Mouse (Mus musculus) forebrain, embryonic 15.5 days (tissue): Measurements from ENCODE around the gene Cacna1b. TPM values are rescaled to one million over a fixed set of nuclear protein-coding genes. Genes with fewer than 3 reads are reported as not detected.
A peak's percentile ranks its signal among the peaks of the same experiment; 100 is the strongest.

Experiments used
- ATAC-seq: fragments of 200-750 bp; cut with Nextera tagmentation; replicated peaks from 2 replicates; pipeline ENCODE4 v1.8.0; 2017; ENCODE audit warnings: mild to moderate bottlenecking, moderate TSS enrichment, moderate library complexity
- H3K27ac ChIP-seq: fragments of 300-500 bp; sonication (generic); replicated peaks from 2 replicates; pipeline ENCODE4 v1.5.1; 2015; ENCODE audit warnings: mild to moderate bottlenecking, inconsistent platforms
- H3K27me3 ChIP-seq: fragments of 300-500 bp; sonication (generic); 2 replicates; pipeline ENCODE4 v1.6.1; 2015; ENCODE audit warnings: inconsistent platforms
- H3K36me3 ChIP-seq: fragments of 300-500 bp; sonication (generic); 2 replicates; pipeline ENCODE4 v1.6.1; 2015; ENCODE audit warnings: mild to moderate bottlenecking, inconsistent platforms
- H3K4me1 ChIP-seq: fragments of 300-500 bp; sonication (generic); 2 replicates; pipeline ENCODE4 v1.6.1; 2015; ENCODE audit warnings: inconsistent platforms
- H3K4me2 ChIP-seq: fragments of 300-500 bp; sonication (generic); replicated peaks from 2 replicates; pipeline ENCODE4 v1.6.1; 2015; ENCODE audit warnings: mild to moderate bottlenecking, inconsistent platforms
- H3K4me3 ChIP-seq: fragments of 300-500 bp; sonication (generic); 2 replicates; pipeline ENCODE4 v1.5.1; 2015; ENCODE audit warnings: mild to moderate bottlenecking, inconsistent platforms
- H3K9ac ChIP-seq: fragments of 300-500 bp; sonication (generic); replicated peaks from 2 replicates; pipeline ENCODE4 v1.6.1; 2015; ENCODE audit warnings: mild to moderate bottlenecking, inconsistent platforms
- H3K9me3 ChIP-seq: fragments of 300-500 bp; sonication (generic); 2 replicates; pipeline ENCODE4 v1.6.1; 2016; ENCODE audit warnings: inconsistent platforms
- WGBS: fragments of 180-500 bp; shearing (Covaris S2); methylation state at CpG from one replicate; pipeline ENCODE4 v1.1.7; 2015; ENCODE audit warnings: mixed read lengths; 5-methylcytosine and 5-hydroxymethylcytosine counted together
- polyA plus RNA-seq: library from polyadenylated mRNA; unstranded; fragments of >200 nt; fragmentation: Nextera tagmentation; extraction: Ambion mirVana; gene quantifications from 2 replicates; pipeline ENCODE4 v1.2.1, GENCODE M21; 2015

Cacna1b gene
- 8.4 and 10.6 TPM in 2 replicates for polyA plus RNA-seq

DNA sequence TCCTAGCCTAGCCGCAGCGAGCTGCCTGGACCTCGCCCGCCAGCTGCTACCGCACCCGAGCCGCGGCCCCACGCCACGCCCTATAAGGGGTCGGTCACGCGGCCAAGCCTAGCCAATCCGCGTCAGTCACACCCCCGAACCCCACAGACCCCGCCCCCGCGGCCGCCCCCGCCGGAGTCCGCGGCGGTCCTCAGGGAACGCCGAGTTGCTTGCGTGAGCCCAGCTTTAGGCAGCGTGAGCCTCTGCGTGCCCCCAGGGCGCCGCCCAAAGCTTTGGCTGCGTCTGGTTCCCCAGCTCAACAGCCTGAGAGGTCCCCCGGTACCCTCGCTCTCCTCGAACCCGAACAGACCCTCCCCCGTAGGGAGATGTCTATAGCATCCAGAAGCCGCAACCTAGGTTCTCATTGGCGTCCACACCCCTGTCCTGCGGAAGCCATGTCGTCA lies at the start of gene Cacna1b:
Gene Cacna1b (minus strand): TSS at position 38 of the 443 bp plus-strand sequence.
- Histone ChIP-seq H3K4me1 (peaks cover 20% of the 10 kb centered on the region), H3K36me3 (0 out of 2 replicates have a peak, but pooled peaks cover under 1% of the 10 kb centered on the region), H3K27me3 (no peaks in the 10 kb centered on the region), H3K9me3 (no peaks in the 10 kb centered on the region), H3K9ac (peak within 1 kb of the TSS; percentile 81), H3K4me2 (peak within 1 kb of the TSS; percentile 96), H3K27ac (peak within 1 kb of the TSS; percentile 73), H3K4me3 (peak within 1 kb of the TSS; percentile 94)
- WGBS: under 1% methylated on average over 42 of the region's 42 CpGs
- ATAC-seq: peak; percentile 90

GRCm38 (mm10) chr2:24809746-24810145 lies 46.8 kb upstream of the Cacna1b start:
- Histone ChIP-seq H3K4me1 (no peaks in the 10 kb centered on the region), H3K27ac (no peak overlapping the region), H3K9me3 (no peaks in the 10 kb centered on the region), H3K36me3 (peaks cover 75% of the 10 kb centered on the region), H3K4me2 (no peak overlapping the region), H3K4me3 (no peak overlapping the region), H3K27me3 (no peaks in the 10 kb centered on the region), H3K9ac (no peak overlapping the region)
- no peak for ATAC-seq
- 91% methylated on average over 3 of the region's 3 CpGs for WGBS

DNA sequence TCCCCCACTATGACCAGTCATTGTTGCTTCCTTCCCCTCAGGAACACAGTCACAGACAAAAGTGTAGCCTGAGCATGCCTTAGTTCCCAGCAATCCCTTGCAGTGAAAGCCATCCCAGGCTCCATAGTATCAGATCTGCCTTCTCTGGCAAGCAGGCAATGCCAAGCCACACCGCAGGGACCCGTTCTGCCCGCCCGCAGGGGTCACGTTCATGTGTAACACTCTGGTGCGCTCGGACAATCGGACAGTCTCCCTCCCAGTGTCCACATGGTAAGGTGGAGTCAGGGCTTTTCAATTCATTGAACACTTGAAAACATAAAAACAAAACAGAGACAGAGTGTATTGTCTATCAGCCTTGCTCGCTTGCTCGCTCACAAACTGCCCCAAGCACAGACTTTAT lies 44.7 kb upstream of the Cacna1b start:
- Histone ChIP-seq H3K4me2 (no peak overlapping the region), H3K27me3 (no peaks in the 10 kb centered on the region), H3K36me3 (peaks cover 78% of the 10 kb centered on the region), H3K27ac (no peak overlapping the region), H3K9me3 (no peaks in the 10 kb centered on the region), H3K9ac (no peak overlapping the region), H3K4me3 (no peak overlapping the region), H3K4me1 (no peaks in the 10 kb centered on the region)
- 78% methylated on average over 10 of the region's 10 CpGs for WGBS
- ATAC-seq: no peak

GRCm38 (mm10) chr2:24807036-24807435 lies 44.1 kb upstream of the Cacna1b start:
- ATAC-seq: no peak
- H3K9ac ChIP-seq: no peak overlapping the region
- H3K27me3 ChIP-seq: no peaks in the 10 kb centered on the region
- 92% methylated on average over 3 of the region's 3 CpGs for WGBS
- peaks cover 78% of the 10 kb centered on the region for H3K36me3 ChIP-seq
- H3K4me2 ChIP-seq: no peak overlapping the region
- H3K4me3 ChIP-seq: no peak overlapping the region
- H3K9me3 ChIP-seq: no peaks in the 10 kb centered on the region
- no peak overlapping the region for H3K27ac ChIP-seq
- no peaks in the 10 kb centered on the region for H3K4me1 ChIP-seq

DNA sequence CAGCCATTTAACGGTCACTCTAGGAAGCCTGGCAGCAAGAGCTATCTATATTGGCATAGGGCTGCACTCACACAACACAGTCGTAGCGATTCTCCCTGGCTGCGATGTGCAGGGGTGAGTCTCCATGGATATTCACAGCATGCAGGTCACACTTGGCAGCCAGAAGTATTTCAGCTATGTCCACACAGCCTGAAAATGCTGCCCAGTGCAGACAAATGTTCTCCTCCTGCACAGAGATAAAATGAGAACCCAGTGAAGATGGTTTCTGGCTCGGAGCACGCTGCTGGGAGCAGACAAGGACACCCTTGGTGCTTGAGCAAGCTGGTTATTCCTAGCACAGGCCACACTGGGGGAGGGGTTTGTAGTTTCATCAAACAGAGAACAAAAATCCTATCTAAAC lies 43.2 kb upstream of the Cacna1b start:
- Histone ChIP-seq H3K27ac (no peak overlapping the region), H3K9me3 (no peaks in the 10 kb centered on the region), H3K4me3 (no peak overlapping the region), H3K27me3 (no peaks in the 10 kb centered on the region), H3K4me2 (no peak overlapping the region), H3K9ac (no peak overlapping the region), H3K4me1 (no peaks in the 10 kb centered on the region), H3K36me3 (peaks cover 81% of the 10 kb centered on the region)
- ATAC-seq: no peak
- WGBS: 91% methylated on average over 6 of the region's 6 CpGs

DNA sequence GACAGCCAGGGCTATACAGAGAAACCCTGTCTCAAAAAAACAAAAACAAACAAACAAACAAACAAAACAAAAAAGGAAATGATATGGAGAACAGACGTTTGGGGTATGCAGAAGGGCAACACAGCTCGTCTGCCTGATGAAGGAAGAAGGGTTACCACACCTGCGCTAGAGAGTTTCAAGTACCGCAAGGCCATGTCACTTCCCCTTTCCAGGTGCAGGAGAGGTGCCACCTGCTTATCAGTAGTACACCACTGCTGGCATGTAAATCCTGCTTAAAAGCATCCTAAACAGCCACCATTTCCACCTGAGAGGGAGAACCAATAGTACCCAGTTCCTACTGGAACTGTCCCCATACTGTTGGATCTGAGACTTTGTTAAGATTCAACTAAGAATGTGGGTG lies 42.7 kb upstream of the Cacna1b start:
- Histone ChIP-seq H3K9me3 (no peaks in the 10 kb centered on the region), H3K4me3 (no peak overlapping the region), H3K36me3 (peaks cover 82% of the 10 kb centered on the region), H3K4me2 (no peak overlapping the region), H3K4me1 (no peaks in the 10 kb centered on the region), H3K27me3 (no peaks in the 10 kb centered on the region), H3K9ac (no peak overlapping the region), H3K27ac (no peak overlapping the region)
- 91% methylated on average over 4 of the region's 4 CpGs for WGBS
- ATAC-seq: no peak

GRCm38 (mm10) chr2:24796833-24797457 lies 34.0 kb upstream of the Cacna1b start:
- Histone ChIP-seq H3K9me3 (no peaks in the 10 kb centered on the region), H3K4me3 (no peak overlapping the region), H3K36me3 (peaks cover 90% of the 10 kb centered on the region), H3K27ac (no peak overlapping the region), H3K4me2 (no peak overlapping the region), H3K9ac (no peak overlapping the region), H3K4me1 (no peaks in the 10 kb centered on the region), H3K27me3 (no peaks in the 10 kb centered on the region)
- ATAC-seq: no peak
- 91% methylated on average over 5 of the region's 5 CpGs for WGBS

GRCm38 (mm10) chr2:24787250-24787649 lies 24.3 kb upstream of the Cacna1b start:
- Histone ChIP-seq H3K9ac (no peak overlapping the region), H3K4me1 (no peaks in the 10 kb centered on the region), H3K4me3 (no peak overlapping the region), H3K36me3 (peaks cover 20% of the 10 kb centered on the region), H3K9me3 (no peaks in the 10 kb centered on the region), H3K27ac (no peak overlapping the region), H3K4me2 (no peak overlapping the region), H3K27me3 (no peaks in the 10 kb centered on the region)
- WGBS: 48% methylated on average over 4 of the region's 4 CpGs
- no peak for ATAC-seq

DNA sequence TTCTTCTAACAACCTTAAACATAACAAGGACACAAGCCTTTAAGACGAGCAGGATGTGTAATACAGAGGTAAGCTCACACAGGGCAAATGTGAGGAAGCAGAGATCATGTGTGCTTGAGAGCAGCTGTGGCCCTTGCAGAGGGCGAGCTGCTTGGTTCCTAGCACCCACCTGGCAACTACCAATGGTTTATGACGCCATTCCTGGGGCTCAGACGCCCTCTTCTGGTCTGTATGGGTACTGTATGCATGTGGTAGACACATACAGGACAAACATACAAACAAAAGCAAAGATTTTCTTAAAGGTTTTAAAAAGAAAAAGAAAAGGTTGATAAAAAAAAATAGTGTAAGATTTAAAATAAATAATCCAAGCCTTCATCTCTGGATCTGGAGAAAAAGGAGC lies 18.3 kb upstream of the Cacna1b start:
- ATAC-seq: no peak
- no peak overlapping the region for H3K4me2 ChIP-seq
- H3K4me3 ChIP-seq: no peak overlapping the region
- WGBS: 48% methylated on average over 4 of the region's 4 CpGs
- no peaks in the 10 kb centered on the region for H3K27me3 ChIP-seq
- H3K36me3 ChIP-seq: no peaks in the 10 kb centered on the region
- no peaks in the 10 kb centered on the region; the same call in 1 of the 2 replicates for H3K9me3 ChIP-seq
- H3K4me1 ChIP-seq: 0 out of 2 replicates have a peak, but pooled peaks cover 3% of the 10 kb centered on the region
- H3K9ac ChIP-seq: no peak overlapping the region
- H3K27ac ChIP-seq: no peak overlapping the region

DNA sequence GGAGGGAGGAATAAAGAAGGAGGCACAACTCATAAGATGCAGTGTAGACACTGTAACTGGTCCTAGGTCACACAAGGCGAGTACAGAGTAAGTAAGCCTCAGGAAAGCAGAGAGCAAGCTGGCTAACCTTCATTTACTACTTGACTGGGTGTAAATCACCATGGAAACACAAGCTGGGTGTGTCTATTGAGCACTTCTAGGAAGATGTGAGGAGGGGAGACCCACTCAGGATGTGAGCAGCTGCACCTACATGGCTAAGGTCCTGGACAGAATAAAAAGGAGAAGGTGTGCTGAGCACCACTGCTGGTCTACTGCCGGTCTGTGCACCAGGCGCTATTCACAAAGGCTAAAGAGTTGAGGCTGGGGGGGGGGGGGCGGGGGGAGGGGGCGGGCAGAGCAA lies 13.9 kb upstream of the Cacna1b start:
- Histone ChIP-seq H3K4me1 (0 out of 2 replicates have a peak, but pooled peaks cover 3% of the 10 kb centered on the region), H3K9me3 (no peaks in the 10 kb centered on the region; the same call in 1 of the 2 replicates), H3K27ac (no peak overlapping the region), H3K9ac (no peak overlapping the region), H3K36me3 (no peaks in the 10 kb centered on the region), H3K27me3 (no peaks in the 10 kb centered on the region), H3K4me3 (no peak overlapping the region), H3K4me2 (no peak overlapping the region)
- WGBS: 7% methylated on average over 5 of the region's 5 CpGs
- ATAC-seq: no peak

GRCm38 (mm10) chr2:24775951-24776587 lies 13.1 kb upstream of the Cacna1b start:
- Histone ChIP-seq H3K27ac (no peak overlapping the region), H3K4me2 (no peak overlapping the region), H3K36me3 (no peaks in the 10 kb centered on the region), H3K9me3 (no peaks in the 10 kb centered on the region; the same call in 1 of the 2 replicates), H3K4me1 (0 out of 2 replicates have a peak, but pooled peaks cover 3% of the 10 kb centered on the region), H3K4me3 (no peak overlapping the region), H3K27me3 (no peaks in the 10 kb centered on the region), H3K9ac (no peak overlapping the region)
- 84% methylated on average over 11 of the region's 11 CpGs for WGBS
- ATAC-seq: no peak

GRCm38 (mm10) chr2:24774832-24775231 lies 11.9 kb upstream of the Cacna1b start:
- Histone ChIP-seq H3K36me3 (no peaks in the 10 kb centered on the region), H3K9ac (no peak overlapping the region), H3K4me2 (no peak overlapping the region), H3K27me3 (no peaks in the 10 kb centered on the region), H3K4me1 (0 out of 2 replicates have a peak, but pooled peaks cover 3% of the 10 kb centered on the region), H3K4me3 (no peak overlapping the region), H3K27ac (no peak overlapping the region), H3K9me3 (no peaks in the 10 kb centered on the region)
- WGBS: 64% methylated on average over 7 of the region's 7 CpGs
- no peak for ATAC-seq
